Mouse (Mus musculus) embryonic fibroblast, embryonic 13.5 days (primary cell): ENCODE data around the gene Dcakd.

Source experiments
- CTCF ChIP-seq: IDR thresholded peaks from 2 replicates; pipeline ENCODE4 v1.5.1; 2011; ENCODE audit warnings: mild to moderate bottlenecking, control low read depth, low read length, moderate library complexity, borderline replicate concordance; ENCODE audit not compliant: insufficient read depth
- POLR2A ChIP-seq: IDR thresholded peaks from 2 replicates; pipeline ENCODE4 v1.6.1; 2011; ENCODE audit warnings: low read depth, mild to moderate bottlenecking, control low read depth, low read length, moderate library complexity

GRCm38 (mm10) chr11:103067051-103067361, 38.9 kb upstream of the Dcakd start:
- TF ChIP-seq CTCF (no peak), POLR2A (no peak)
